Mouse (Mus musculus) adrenal gland, postnatal 36 days (tissue): ENCODE data around the gene Apoa5. TPM values are rescaled to one million over a fixed set of nuclear protein-coding genes. Genes with fewer than 3 reads are reported as not detected.
A peak's percentile ranks its signal among the peaks of the same experiment; 100 is the strongest.

ENCODE experiments used
- DNase-seq, 2 experiments: peaks; one replicate each; pipeline ENCODE4 v3.0.0; 2021; ENCODE audit warnings: mixed read lengths in 1 of 2
- long read RNA-seq, 2 experiments: library from polyadenylated mRNA; stranded (forward); transcript quantifications; one replicate each; pipeline ENCODE4 v2.0.0; 2021; ENCODE audit warnings: borderline sequencing depth in 2 of 2
- total RNA-seq, 2 experiments: library from RNA; stranded (reverse); gene quantifications; 2 replicates each; pipeline ENCODE4 v1.2.3; 2021

The Apoa5 gene
- 1 to 10 TPM in 1 of 2 experiments, not detected in 1; 1.1 TPM for total RNA-seq
- long read RNA-seq, experiment 1, partial matches to known transcripts: 1 of 3 reads
- long read RNA-seq, experiment 1, other reads (novel, unspliced or antisense): 0 of 3 reads
- long read RNA-seq, experiment 2, partial matches to known transcripts: 0 of 1 reads
- long read RNA-seq, experiment 2, other reads (novel, unspliced or antisense): 0 of 1 reads

DNA sequence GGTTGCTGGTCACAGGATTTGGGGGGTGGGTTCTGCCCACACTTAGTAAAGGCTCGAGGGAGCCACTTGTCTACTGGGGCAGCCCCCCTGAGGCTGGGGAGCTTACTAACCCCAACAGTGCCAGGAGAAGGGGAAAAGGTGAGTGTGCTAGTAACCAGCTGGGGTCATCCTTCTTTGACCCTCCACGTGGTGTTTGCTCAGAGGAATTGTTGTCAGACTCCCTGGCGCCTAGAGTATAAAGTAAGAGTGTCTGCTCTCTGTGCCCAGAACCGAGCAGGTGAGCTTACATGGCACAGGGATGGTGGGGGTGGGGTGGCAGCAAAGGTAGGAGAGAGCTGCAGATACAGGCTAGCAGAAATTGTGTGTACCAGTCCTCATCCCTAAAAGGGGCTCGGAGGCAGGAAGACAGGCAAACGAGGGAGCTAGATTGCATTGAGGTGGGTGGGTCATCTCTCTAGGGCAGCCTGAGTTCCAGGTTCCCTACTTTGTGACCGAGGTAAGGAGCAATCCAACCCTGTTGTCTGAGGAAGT is at the start of gene Apoa5:
Apoa5 (plus strand) TSS at position 291 of the 531 bp plus-strand sequence.
- peak in 1 of 2 experiments; percentile 7 for DNase-seq

DNA sequence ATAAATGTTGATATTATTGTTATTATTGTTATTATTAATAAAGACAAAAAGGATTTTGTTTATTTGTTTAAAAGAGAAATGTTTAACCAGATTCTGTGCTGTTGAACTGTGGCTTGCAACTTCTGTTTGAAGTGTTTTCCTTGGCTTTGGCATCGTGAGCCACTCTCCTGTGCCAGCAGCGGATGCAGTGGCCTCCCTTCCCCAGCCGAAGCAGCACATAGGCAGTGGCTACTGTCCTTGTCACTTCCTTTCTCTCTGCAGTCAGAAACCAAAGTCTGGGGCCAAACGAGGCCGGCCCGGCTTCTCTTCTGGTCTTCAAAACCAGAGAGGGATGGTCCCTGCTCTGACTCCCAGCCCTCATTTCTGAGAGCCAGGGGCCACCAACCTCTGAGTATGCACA is 45.3 kb upstream of the Apoa5 start:
- no peak for DNase-seq

DNA sequence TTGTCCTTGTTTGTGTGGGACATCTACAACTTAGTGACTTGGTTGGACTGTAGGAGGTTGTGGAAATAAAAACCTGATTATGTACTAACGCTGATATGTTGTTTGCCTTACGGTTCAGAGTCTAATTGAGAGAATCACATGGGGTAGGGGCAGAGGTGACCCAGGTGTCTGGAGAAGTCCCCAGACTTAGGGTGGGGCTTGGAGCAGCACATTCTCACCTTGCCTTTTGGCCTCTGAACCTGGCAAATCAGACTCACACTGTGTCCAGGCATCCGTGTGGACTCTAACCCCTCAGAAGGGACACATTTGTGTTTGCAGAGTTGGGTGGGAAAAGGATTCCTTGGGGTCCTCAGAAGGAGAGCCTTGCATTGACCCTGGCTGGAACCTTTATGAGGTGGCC is 44.3 kb upstream of the Apoa5 start:
- no peak for DNase-seq

DNA sequence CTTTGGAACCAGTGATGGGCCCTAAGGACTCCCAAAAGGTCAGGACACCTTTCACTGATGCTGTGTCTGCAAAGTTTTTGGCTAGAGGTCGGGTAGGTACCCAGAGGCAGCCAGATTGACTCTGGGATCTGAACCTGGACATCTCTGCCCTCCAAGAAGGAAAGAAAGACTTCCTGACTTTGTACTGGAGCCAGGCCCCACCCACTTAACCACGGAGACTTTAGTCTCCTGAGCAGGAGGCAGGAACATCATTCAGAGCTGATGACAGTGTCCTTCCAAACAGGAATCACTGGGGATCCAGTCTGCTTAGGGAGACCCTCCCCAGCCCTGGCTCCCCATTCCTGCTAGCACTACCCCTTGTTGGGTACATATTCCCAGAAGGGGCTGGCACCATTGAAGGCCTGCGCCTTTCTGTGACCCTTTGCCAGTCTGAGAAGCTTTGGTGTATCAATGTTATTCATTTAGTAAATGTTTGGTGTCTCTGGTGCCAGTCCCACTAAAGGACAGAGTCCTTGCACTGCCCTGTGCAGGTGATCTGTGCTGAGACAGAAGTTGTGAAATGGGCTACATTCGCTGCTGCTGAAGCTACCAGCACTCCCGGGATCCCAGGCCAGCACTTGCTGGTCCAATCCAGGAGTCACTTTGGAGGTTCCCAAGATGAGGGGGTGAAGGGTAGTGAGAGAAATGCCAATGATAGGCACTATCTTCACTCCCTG is 43.3 kb upstream of the Apoa5 start:
- DNase-seq: no peak

GRCm38 (mm10) chr9:46227064-46227614 is 41.3 kb upstream of the Apoa5 start:
- no peak for DNase-seq

- DNase-seq: no peak
Observed at GRCm38 (mm10) chr9:46228491-46228890, 39.9 kb upstream of the Apoa5 start, which contains the start of gene Apoa1. Apoa1 (plus strand) TSS chr9:46228580.

DNA sequence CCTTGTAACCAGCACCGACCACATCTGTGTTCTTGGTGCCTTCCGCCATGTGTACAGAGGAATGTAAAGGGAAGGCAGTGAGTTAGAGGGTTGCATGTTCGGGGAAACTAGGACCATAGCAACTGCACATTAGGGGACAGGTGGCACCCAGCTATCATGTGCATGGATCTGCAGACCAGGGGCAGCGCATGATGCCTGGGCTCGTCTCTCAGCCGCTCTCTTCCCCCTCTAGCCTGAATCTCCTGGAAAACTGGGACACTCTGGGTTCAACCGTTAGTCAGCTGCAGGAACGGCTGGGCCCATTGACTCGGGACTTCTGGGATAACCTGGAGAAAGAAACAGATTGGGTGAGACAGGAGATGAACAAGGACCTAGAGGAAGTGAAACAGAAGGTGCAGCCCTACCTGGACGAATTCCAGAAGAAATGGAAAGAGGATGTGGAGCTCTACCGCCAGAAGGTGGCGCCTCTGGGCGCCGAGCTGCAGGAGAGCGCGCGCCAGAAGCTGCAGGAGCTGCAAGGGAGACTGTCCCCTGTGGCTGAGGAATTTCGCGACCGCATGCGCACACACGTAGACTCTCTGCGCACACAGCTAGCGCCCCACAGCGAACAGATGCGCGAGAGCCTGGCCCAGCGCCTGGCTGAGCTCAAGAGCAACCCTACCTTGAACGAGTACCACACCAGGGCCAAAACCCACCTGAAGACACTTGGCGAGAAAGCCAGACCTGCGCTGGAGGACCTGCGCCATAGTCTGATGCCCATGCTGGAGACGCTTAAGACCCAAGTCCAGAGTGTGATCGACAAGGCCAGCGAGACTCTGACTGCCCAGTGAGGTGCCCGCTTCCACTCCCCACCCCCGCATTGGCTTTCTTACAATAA is 38.6 kb upstream of the Apoa5 start:
- DNase-seq: peak; percentile 84 to 90

DNA sequence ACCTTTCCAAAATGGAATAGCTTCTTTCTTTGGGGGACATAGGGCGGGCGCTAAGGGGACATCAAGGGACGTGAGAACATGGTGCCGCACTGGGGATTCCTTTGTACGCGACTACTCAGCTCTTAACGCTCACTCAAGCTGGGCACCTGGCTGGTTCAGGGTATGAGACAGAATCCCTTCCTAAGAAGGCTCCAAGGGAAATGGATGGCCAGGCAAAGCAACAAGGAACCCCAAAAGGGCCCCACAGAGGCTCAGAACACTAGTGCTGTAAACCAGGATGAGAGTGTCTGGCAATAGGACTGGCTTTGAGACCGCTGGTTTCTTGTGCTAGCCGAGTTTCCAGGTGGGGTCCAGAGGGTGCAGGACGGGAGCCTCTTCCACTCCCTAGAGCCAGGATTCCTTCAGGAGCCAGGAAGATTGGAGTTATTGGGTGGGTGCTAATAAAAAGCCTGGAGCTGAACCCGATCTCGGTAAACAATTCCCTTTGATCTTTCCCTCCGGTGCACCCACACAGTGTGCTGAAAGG is 37.9 kb upstream of the Apoa5 start:
- no peak for DNase-seq

DNA sequence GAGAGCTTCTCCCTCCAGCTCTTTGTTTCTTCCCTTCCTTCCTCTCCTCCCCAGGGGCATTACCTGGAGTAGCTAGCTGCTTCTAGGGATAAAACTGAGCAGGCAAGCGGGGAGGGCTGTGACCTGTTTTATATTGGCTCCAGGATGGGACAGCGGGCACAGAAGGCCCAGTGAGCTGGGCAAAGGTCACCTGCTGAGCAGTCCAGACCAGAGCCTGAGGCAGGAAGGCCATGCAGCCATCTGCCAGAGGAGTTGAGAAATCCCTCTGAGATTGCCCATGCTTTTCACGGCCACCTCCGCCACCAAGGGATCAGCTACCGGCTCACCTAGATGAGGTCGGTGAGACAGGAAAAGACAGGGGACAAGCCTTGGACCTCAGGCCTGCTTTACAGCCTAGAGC is 33.2 kb upstream of the Apoa5 start:
- peak; percentile 43 to 55 for DNase-seq

DNA sequence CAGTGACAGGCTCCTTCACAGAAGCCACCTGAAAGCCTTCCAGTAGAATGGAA is 33.0 kb upstream of the Apoa5 start, which contains the start of gene Apoc3:
Apoc3 (minus strand) TSS at position 41 of the 53 bp plus-strand sequence.
- DNase-seq: no peak

DNA sequence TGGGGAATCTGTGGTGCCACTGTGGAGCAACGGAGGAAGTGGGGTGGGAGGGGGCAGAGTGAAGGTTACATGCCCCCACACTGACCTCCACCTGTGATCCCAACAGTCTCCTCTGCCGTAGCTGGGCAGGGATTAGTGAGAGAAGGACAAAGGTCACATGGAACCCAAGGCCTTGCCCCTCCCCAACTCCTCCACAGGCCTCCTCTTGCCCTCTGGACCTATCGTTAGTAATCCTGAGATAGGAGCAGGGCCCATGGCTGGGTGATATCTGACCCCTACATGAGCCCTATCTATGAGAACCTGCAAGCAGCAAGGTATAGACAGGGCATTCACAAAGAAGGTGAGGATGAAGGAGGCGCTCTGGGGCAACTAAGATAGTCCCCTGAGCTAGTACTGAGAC is 32.8 kb upstream of the Apoa5 start:
- no peak for DNase-seq

GRCm38 (mm10) chr9:46238850-46239249 is 29.6 kb upstream of the Apoa5 start:
- no peak for DNase-seq

DNA sequence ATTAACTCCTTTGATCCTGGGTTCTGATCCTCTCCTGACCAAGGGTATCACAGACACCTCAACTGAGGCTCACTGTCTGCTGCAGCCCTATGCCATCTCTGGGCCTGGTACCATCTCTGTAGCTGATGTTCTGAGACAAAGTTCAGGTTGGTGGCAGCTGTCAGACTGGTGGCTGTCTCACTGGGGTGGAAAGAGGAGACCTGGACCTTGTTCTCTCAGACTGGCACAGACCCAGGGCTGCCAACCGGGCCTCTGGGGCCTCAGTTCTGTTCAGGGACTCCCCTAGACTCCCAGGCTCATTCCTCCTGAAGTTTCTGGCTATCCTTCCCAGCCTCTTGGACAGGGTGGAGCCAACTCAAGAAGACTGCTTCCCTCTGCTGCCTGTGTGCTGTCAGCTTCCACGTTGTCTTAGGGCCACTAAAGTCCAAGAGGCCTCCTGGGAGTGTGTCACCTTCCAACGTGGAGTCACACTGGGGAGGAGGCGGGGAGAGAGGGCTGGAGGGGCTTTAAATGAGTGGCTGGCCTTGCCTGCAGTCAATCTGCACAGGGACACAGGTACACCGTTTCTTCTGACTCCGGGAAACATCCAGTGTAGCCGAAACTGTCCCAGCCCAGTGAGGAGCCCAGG is 27.8 kb upstream of the Apoa5 start, which contains the start of gene Apoa4:
Apoa4 (plus strand) TSS at position 171 of the 628 bp plus-strand sequence.
- no peak for DNase-seq

GRCm38 (mm10) chr9:46241818-46242217 is 26.6 kb upstream of the Apoa5 start:
- no peak for DNase-seq

DNA sequence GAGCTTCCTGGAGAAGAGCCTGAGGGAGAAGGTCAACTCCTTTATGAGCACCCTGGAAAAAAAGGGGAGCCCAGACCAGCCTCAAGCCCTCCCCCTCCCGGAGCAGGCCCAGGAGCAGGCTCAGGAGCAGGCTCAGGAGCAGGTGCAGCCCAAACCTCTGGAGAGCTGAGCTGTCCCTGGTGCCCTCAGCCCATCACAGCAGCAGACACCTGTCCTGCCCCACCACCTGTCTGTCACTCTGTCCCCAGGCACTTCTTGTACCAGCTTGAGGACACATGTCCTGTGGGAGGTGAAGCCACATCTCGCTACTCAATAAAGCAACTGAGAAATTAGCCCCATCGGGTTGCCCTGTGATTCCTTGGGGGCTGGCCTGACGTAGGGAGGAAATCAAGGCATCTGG is 25.3 kb upstream of the Apoa5 start:
- DNase-seq: no peak

- DNase-seq: no peak
Observed at GRCm38 (mm10) chr9:46243584-46243983, 24.8 kb upstream of the Apoa5 start.

- DNase-seq: peak; percentile 63 to 71
Observed at GRCm38 (mm10) chr9:46246752-46247324, 21.6 kb upstream of the Apoa5 start.

- DNase-seq: peak in 1 of 2 experiments; percentile 12
Observed at GRCm38 (mm10) chr9:46256177-46256576, 12.3 kb upstream of the Apoa5 start.

DNA sequence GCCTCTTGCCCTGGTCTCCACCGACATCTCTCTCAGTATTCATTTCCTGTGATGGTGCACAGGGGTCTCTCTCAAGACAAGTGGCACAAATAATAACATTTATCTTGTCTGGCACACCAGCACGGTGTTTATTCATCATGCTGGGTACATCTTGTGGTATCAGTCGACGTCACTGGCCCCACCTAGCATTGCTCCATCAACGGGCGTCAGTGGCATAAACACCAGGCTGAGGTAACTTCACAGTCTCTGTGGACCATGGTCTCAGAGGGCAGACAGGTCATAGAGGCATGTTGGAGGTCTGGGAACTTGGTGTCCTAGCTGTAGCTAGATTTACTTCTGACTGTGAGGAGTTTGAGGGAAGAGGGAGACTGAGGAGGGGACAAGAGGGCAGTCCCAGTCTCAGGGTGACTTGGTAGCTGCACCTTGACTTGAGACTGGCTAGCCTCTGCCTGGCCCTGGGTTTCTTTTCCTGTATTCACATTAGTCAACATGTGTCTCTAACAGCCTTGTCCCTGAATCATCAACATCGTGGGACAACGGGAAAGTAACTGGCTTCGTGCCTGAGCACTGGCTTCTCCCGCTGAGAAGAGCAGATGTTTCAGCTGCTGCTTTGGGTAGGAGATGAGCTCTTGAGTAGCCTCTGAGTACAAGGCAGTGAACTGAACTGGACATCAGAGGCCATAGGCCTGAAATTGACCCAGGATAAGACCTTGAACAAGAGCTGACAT is 11.6 kb upstream of the Apoa5 start:
- DNase-seq: peak; percentile 55 to 57

DNA sequence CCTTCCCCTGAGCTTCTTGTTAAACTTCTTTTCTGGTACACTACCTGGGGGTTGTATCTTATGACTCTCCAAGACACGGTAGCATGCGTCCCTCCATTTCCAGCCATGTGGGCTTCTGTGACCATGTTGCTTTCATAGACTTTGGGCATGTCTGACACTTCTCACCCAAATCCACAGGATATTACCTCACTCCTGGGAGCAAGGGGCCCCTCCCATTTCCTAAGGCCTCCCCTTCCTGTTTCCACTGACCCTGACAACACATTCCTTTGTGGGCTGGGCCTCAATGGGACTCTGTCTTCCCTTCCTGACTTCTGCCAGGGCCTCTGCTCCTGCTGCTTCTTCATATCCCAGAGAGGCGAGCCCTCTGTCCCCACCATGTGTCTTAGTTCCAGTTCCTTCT is 10.9 kb upstream of the Apoa5 start:
- DNase-seq: peak; percentile 17 to 33

DNA sequence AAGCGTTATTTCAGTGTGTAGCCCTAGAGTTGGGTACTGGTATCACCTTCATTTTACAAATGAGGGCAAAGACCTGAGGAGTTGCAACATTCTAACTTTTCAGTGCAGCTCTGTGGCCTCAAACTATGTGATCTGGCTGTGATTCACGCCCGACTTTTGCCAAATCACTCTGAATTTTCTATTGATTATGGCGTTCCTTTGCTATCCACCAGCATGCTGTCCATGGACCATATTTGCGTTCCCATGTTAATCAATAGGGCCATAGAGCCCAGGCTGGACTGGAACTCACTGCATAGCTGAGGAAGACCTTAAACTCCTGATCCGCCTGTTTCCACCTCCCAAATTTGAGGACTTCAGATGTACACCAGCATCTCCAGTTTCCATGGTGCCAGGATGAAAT is 9.3 kb upstream of the Apoa5 start:
- DNase-seq: no peak
